Comparison of ENCODE assay signal across 17 mouse cellular contexts in genomic region chr3:120970746-120971466, GRCm38 (mm10).
DNase-seq lines count a peak whose midpoint lies in the region; ATAC-seq and TF ChIP-seq lines count a peak whose summit lies in the region.
"Had no signal": no experiment of that assay in that cellular context is flagged by ENCODE, and none has a peak within 500 bp of the region (broad histone marks: within the 10 kb centered on the region; RNA-seq: fewer than 3 reads in every experiment).

No protein-coding gene starts in this region.

- no peaks in the 10 kb centered on the region for H3K27me3 ChIP-seq in forebrain, postnatal 0 days (ENCODE audit: insufficient read depth, low read length)
- H3K27me3 ChIP-seq: embryonic facial prominence, embryonic 13.5 days; midbrain, embryonic 13.5 days had no signal

- no peaks in the 10 kb centered on the region for H3K4me1 ChIP-seq in forebrain, postnatal 0 days (ENCODE audit: insufficient read depth)
- H3K4me1 ChIP-seq: midbrain, embryonic 13.5 days had no signal

- no peak for TF ChIP-seq CTCF in forebrain, postnatal 0 days (IDR thresholded peaks at IDR 0.05; ENCODE audit: low read depth)

- no peak overlapping the region for H3K9ac ChIP-seq in forebrain, postnatal 0 days
- H3K9ac ChIP-seq: embryonic facial prominence, embryonic 13.5 days; lung, embryonic 14.5 days; midbrain, embryonic 13.5 days had no signal

- no peaks in the 10 kb centered on the region for H3K9me3 ChIP-seq in forebrain, postnatal 0 days (ENCODE audit: low read length)
- H3K9me3 ChIP-seq: embryonic facial prominence, embryonic 13.5 days; midbrain, embryonic 13.5 days had no signal

- H3K27ac ChIP-seq in forebrain, postnatal 0 days (ENCODE audit: low read depth, low read length): no peak overlapping the region
- H3K27ac ChIP-seq: embryonic facial prominence, embryonic 13.5 days; macrophage; midbrain, embryonic 13.5 days had no signal

- peak; percentile 79 for ATAC-seq in cerebellum, adult (ENCODE audit: insufficient number of reproducible peaks, low FRiP score, low TSS enrichment)
- ATAC-seq in forebrain, postnatal 0 days: 0 out of 2 replicates have a peak, but pooled peaks have one; percentile 34
- ATAC-seq: midbrain, embryonic 13.5 days had no signal

- DNase-seq in cerebellum, postnatal 4 days (ENCODE audit: low spot score in 2 of 2): no peak
- DNase-seq in layer of hippocampus, adult 9-11 months: peak; percentile 3
- no peak for DNase-seq in layer of hippocampus, postnatal 10 days (ENCODE audit: low spot score in 2 of 2)
- peak; percentile 36 to 52 for DNase-seq in cerebellum, postnatal 10 days
- peak; percentile 48 for DNase-seq in forebrain, postnatal 0 days
- no peak for DNase-seq in ovary, postnatal 36 days (ENCODE audit: low spot score)
- DNase-seq in kidney, adult 8-10 months: no peak
- DNase-seq: gastrocnemius, postnatal 10 days; heart, postnatal 10 days; kidney, postnatal 10 days; lung, embryonic 14.5 days; thymus, postnatal 14 days had no signal

- no peak overlapping the region for H3K4me3 ChIP-seq in forebrain, postnatal 0 days (ENCODE audit: low read depth, low read length)
- H3K4me3 ChIP-seq: embryonic facial prominence, embryonic 13.5 days; midbrain, embryonic 13.5 days had no signal

- 48% methylated on average over 14 of the region's 14 CpGs for WGBS in forebrain, postnatal 0 days

- no peaks in the 10 kb centered on the region for H3K36me3 ChIP-seq in forebrain, postnatal 0 days (ENCODE audit: insufficient read depth)
- H3K36me3 ChIP-seq: embryonic facial prominence, embryonic 13.5 days; midbrain, embryonic 13.5 days had no signal

- H3K4me2 ChIP-seq in forebrain, postnatal 0 days (ENCODE audit: low read depth): no peak overlapping the region
- H3K4me2 ChIP-seq: embryonic facial prominence, embryonic 13.5 days; liver, embryonic 11.5 days; lung, embryonic 14.5 days; midbrain, embryonic 13.5 days had no signal

Comparison
In these comparisons a context has a peak if more than half of its experiments do, and no peak if none do; other contexts are left out.
1. DNase-seq: peak in layer of hippocampus, adult 9-11 months (single experiment), cerebellum, postnatal 10 days (2 of 2) and forebrain, postnatal 0 days (single experiment); none in cerebellum, postnatal 4 days (0 of 2), layer of hippocampus, postnatal 10 days (0 of 2), ovary, postnatal 36 days (single experiment) and kidney, adult 8-10 months (0 of 2).